Mouse (Mus musculus) heart, postnatal 36 days (tissue): ENCODE results near the gene Hes6. TPM values are rescaled to one million over a fixed set of nuclear protein-coding genes. Genes with fewer than 3 reads are reported as not detected.

Experiments
- DNase-seq, 2 experiments: peaks; one replicate each; pipeline ENCODE4 v3.0.0; 2021 to 2022
- intact Hi-C: fragments of 180-260 bp; cut with DNase I; formaldehyde crosslinking; loops from one replicate; pipeline ENCODE4 v1.15.1; 2025
- total RNA-seq, 2 experiments: library from RNA; stranded (reverse); gene quantifications; 2 replicates each; pipeline ENCODE4 v1.2.3; 2021

Hes6 gene
- total RNA-seq, 2 experiments from 2014 or later = 18.0 to 20.1 TPM

- DNase-seq = no peak
- intact Hi-C loops = no loop called here
These were observed 28.6 kb upstream of the Hes6 start for GRCm38 (mm10) chr1:91442350-91442990.

GRCm38 (mm10) chr1:91441855-91442254 is 28.0 kb upstream of the Hes6 start:
- intact Hi-C loops = no loop called here
- no peak for DNase-seq

- intact Hi-C loops = no loop called here
- DNase-seq = no peak
These were observed 25.9 kb upstream of the Hes6 start for GRCm38 (mm10) chr1:91439776-91440175.

GRCm38 (mm10) chr1:91437573-91437972 is 23.7 kb upstream of the Hes6 start:
- intact Hi-C loops = no loop called here
- DNase-seq = no peak

GRCm38 (mm10) chr1:91437083-91437400 is 23.2 kb upstream of the Hes6 start:
- intact Hi-C loops = no loop called here
- DNase-seq = no peak

- intact Hi-C loops = loop anchor here (1.0 kb wide), 1 partner anchor 20 kb away; no protein-coding TSS in a partner anchor
- peak; percentile 85 to 89 for DNase-seq
These were observed 22.7 kb upstream of the Hes6 start for GRCm38 (mm10) chr1:91436380-91437082.

GRCm38 (mm10) chr1:91435606-91436130 is 21.8 kb upstream of the Hes6 start:
- no peak for DNase-seq
- intact Hi-C loops = loop anchor here (1.0 kb wide), 1 partner anchor 21 kb away; no protein-coding TSS in a partner anchor

- no peak for DNase-seq
- intact Hi-C loops = no loop called here
These were observed 21.1 kb upstream of the Hes6 start for GRCm38 (mm10) chr1:91434905-91435304.

- DNase-seq = no peak
- intact Hi-C loops = loop anchor here (1.0 kb wide), 1 partner anchor 28 kb away; no protein-coding TSS in a partner anchor
These were observed 16.9 kb upstream of the Hes6 start for GRCm38 (mm10) chr1:91430761-91431160.

- intact Hi-C loops = no loop called here
- DNase-seq = no peak
These were observed 15.4 kb upstream of the Hes6 start for GRCm38 (mm10) chr1:91429212-91429611.

- DNase-seq = peak; percentile 83 to 89
- intact Hi-C loops = loop anchor here (1.0 kb wide), 2 partner anchors 31 to 55 kb away; partner anchors contain the start of gene Per2
These were observed 14.8 kb upstream of the Hes6 start for GRCm38 (mm10) chr1:91428614-91429013.

GRCm38 (mm10) chr1:91426397-91426796 is 12.6 kb upstream of the Hes6 start:
- no peak for DNase-seq
- intact Hi-C loops = no loop called here

- intact Hi-C loops = no loop called here
- no peak for DNase-seq
These were observed 6.8 kb upstream of the Hes6 start for GRCm38 (mm10) chr1:91420601-91421065.

- intact Hi-C loops = no loop called here
- no peak for DNase-seq
These were observed 6.2 kb upstream of the Hes6 start for GRCm38 (mm10) chr1:91419862-91420600.

- no peak for DNase-seq
- intact Hi-C loops = no loop called here
These were observed 4.2 kb upstream of the Hes6 start for GRCm38 (mm10) chr1:91417991-91418390.

- no peak for DNase-seq
- intact Hi-C loops = no loop called here
These were observed 1.5 kb upstream of the Hes6 start for GRCm38 (mm10) chr1:91415311-91415710.

- intact Hi-C loops = no loop called here
- DNase-seq = no peak
These were observed 1.1 kb upstream of the Hes6 start for GRCm38 (mm10) chr1:91414903-91415302.

GRCm38 (mm10) chr1:91413536-91413897 is 321 bp downstream of the Hes6 start:
- DNase-seq = no peak
- intact Hi-C loops = no loop called here

GRCm38 (mm10) chr1:91413030-91413506 is 770 bp downstream of the Hes6 start:
- intact Hi-C loops = no loop called here
- peak; percentile 89 to 90 for DNase-seq

- intact Hi-C loops = no loop called here
- DNase-seq = peak in 1 of 2 experiments; percentile 22
These were observed 1.4 kb downstream of the Hes6 start for GRCm38 (mm10) chr1:91412286-91413029.
